Mouse (Mus musculus) stomach, postnatal 0 days (tissue): ENCODE results near the gene Rnf111. TPM values are rescaled to one million over a fixed set of nuclear protein-coding genes. Genes with fewer than 3 reads are reported as not detected.

Source experiments
- ATAC-seq: fragments of 200-750 bp; cut with Nextera tagmentation; 2 replicates; pipeline ENCODE4 v1.8.0; 2017; ENCODE audit not compliant: low FRiP score, low TSS enrichment
- DNase-seq: peaks from one replicate; pipeline ENCODE4 v3.0.0-alpha.2; 2016; ENCODE audit warnings: low spot score
- H3K27ac ChIP-seq: fragments of 300-500 bp; sonication (generic); replicated peaks from 2 replicates; pipeline ENCODE4 v1.5.1; 2014; ENCODE audit warnings: mild to moderate bottlenecking, control low read depth
- H3K27me3 ChIP-seq: fragments of 300-500 bp; sonication (generic); 2 replicates; pipeline ENCODE4 v1.6.1; 2014; ENCODE audit warnings: low read length; ENCODE audit not compliant: control insufficient read depth, insufficient read depth
- H3K36me3 ChIP-seq: fragments of 300-500 bp; sonication (generic); 2 replicates; pipeline ENCODE4 v1.6.1; 2014; ENCODE audit warnings: low read length, mixed read lengths; ENCODE audit not compliant: control insufficient read depth, insufficient read depth
- H3K4me1 ChIP-seq: fragments of 300-500 bp; sonication (generic); replicated peaks from 2 replicates; pipeline ENCODE4 v1.6.1; 2014; ENCODE audit warnings: antibody characterized with exemption; ENCODE audit not compliant: control insufficient read depth, insufficient read depth
- H3K4me2 ChIP-seq: fragments of 300-500 bp; sonication (generic); replicated peaks from 2 replicates; pipeline ENCODE4 v1.6.1; 2014; ENCODE audit warnings: low read depth, mild to moderate bottlenecking, control low read depth, moderate library complexity
- H3K4me3 ChIP-seq: fragments of 300-500 bp; sonication (generic); 2 replicates; pipeline ENCODE4 v1.5.1; 2014; ENCODE audit warnings: low read depth, low read length, control low read depth
- H3K9ac ChIP-seq: fragments of 300-500 bp; sonication (generic); 2 replicates; pipeline ENCODE4 v1.6.1; 2014; ENCODE audit warnings: mild to moderate bottlenecking, low read length, control low read depth, mixed read lengths
- H3K9me3 ChIP-seq: fragments of 300-500 bp; sonication (generic); 2 replicates; pipeline ENCODE4 v1.6.1; 2016; ENCODE audit warnings: low read length; ENCODE audit not compliant: control insufficient read depth
- CTCF ChIP-seq: IDR thresholded peaks from 2 replicates; pipeline ENCODE4 v1.5.1; 2016; ENCODE audit warnings: antibody characterized with exemption, low read depth, mild to moderate bottlenecking, moderate library complexity
- EP300 ChIP-seq: optimal IDR thresholded peaks from 2 replicates; pipeline ENCODE3; 2016; ENCODE audit warnings: antibody characterized with exemption
- WGBS: fragments of 180-500 bp; shearing (Covaris S2); extraction: QIAGEN DNeasy Blood & Tissue Kit; methylation state at CpG from one replicate; pipeline ENCODE4 v1.1.7; 2014; 5-methylcytosine and 5-hydroxymethylcytosine counted together
- polyA plus RNA-seq: library from polyadenylated mRNA; unstranded; fragments of >200 nt; fragmentation: Nextera tagmentation; extraction: Ambion mirVana; gene quantifications from 2 replicates; pipeline ENCODE4 v1.2.1, GENCODE M21; 2015

The Rnf111 gene
- polyA plus RNA-seq, 1 experiment from 2014 or later: 11.2 TPM

GRCm38 (mm10) chr9:70506787-70507186, 3.3 kb upstream of the Rnf111 start:
- 67% methylated on average over 8 of the region's 8 CpGs for WGBS
- Histone ChIP-seq H3K36me3 (no peaks in the 10 kb centered on the region), H3K4me1 (no peaks in the 10 kb centered on the region), H3K9ac (no peak overlapping the region), H3K27ac (no peak overlapping the region), H3K4me3 (no peak overlapping the region), H3K27me3 (no peaks in the 10 kb centered on the region), H3K9me3 (no peaks in the 10 kb centered on the region), H3K4me2 (no peak overlapping the region)
- DNase-seq (no peak), ATAC-seq (no peak)
- no peak for TF ChIP-seq EP300
- no peak for TF ChIP-seq CTCF

DNA sequence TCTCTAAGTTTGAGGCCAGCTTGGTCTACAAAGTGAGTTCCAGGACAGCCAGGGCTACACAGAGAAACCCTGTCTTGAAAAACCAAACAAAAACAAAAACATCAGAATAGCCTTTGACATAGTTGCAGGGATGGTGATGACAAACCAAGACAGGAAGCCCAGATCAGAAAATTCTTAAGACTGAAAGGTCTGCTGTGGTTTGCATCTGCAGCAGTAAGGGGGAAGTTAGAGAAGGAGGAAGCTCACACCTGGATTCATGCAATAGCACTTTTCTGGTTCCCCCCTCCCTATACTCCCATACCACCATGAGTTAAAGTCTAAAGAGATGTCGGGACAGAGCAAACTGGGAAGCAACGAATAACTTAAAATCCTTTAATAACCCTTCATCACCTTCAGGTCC, 2.7 kb upstream of the Rnf111 start:
- Histone ChIP-seq H3K27me3 (no peaks in the 10 kb centered on the region), H3K36me3 (no peaks in the 10 kb centered on the region), H3K9me3 (no peaks in the 10 kb centered on the region), H3K4me2 (no peak overlapping the region), H3K9ac (no peak overlapping the region), H3K27ac (no peak overlapping the region), H3K4me1 (no peaks in the 10 kb centered on the region), H3K4me3 (no peak overlapping the region)
- DNase-seq: no peak
- WGBS: 57% methylated on average over 2 of the region's 2 CpGs
- no peak for TF ChIP-seq EP300
- TF ChIP-seq CTCF: no peak
- no peak for ATAC-seq

DNA sequence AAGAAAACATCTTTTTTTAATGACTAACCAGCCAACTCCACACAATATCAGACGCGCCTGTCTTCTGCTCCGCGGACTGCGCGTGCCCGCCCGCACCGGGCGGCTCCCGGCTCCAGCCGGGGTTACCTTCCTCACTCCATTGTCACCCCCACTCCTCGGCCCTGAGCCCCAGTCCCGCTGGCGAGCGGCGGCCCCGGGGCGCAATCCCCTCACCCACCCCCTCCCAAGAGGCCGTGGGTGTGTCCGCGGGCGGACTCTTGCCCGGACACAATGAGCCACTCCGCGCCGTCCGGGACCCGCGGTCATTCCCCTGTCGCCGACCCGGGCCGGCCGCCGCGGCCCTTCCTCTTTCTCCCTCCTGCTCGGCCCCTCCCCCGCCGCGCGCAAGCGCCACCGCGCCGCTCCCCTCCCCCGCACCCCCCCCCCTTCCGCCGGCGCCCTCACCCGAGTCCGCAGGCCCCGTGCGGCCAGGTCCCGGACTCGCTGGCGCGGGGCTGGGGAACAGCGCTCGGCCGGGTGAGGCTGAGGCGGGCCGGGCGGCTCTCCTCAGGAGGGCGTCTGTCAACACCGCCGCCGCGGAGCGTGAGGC, 416 bp downstream of the Rnf111 start:
- H3K36me3 ChIP-seq: no peaks in the 10 kb centered on the region
- H3K4me1 ChIP-seq: no peaks in the 10 kb centered on the region
- WGBS: under 1% methylated on average over 40 of the region's 70 CpGs

DNA sequence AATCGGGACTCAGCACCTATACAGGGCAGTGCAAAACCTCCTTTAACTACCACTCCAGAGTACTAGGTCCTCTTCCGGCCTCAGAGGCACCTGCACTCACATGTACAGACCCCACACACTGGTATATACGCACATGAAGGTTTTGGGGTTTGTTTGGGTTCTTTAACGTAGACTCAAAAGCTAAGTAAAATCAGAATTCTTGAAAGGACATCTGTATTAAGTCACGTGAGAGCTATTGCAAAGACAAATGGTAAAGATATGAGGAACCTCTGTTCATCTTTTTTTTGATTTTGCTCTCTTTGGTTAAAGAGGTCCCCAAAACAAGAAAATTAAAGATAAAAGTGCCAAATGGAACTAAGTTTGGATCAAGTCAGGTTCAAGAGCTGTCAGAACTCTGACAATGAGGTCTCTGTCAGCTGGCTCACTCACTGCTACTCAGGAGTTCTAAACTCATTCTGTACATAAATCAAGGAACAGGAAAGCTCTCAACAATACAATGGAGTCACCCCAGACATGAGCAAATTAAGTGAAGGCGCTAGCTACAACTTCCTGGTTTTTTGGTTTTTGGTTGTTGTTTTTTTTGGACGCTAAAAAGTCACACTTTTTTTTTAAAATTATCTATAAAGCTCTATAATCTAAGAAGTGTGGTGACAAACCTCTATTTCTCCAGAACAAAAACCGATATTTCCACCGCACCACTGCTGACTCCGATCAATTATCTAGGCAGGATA, 1.1 kb downstream of the Rnf111 start:
- Histone ChIP-seq H3K27me3 (no peaks in the 10 kb centered on the region), H3K4me2 (peak overlapping the region; percentile 56), H3K9ac (peak overlapping the region; percentile 91), H3K9me3 (no peaks in the 10 kb centered on the region), H3K27ac (peak overlapping the region; percentile 98), H3K4me1 (no peaks in the 10 kb centered on the region), H3K36me3 (no peaks in the 10 kb centered on the region), H3K4me3 (peak overlapping the region; percentile 92)
- 26% methylated on average over 10 of the region's 10 CpGs for WGBS
- no peak for TF ChIP-seq EP300
- TF ChIP-seq CTCF: no peak
- no peak for DNase-seq
- no peak for ATAC-seq

More for the DNA sequence above, 416 bp downstream of the Rnf111 start:
- TF ChIP-seq CTCF: no peak
- no peak for TF ChIP-seq EP300
- Histone ChIP-seq H3K4me2 (peak overlapping the region; percentile 56), H3K27me3 (no peaks in the 10 kb centered on the region), H3K27ac (peak overlapping the region; percentile 98), H3K9me3 (no peaks in the 10 kb centered on the region), H3K4me3 (peak overlapping the region; percentile 92), H3K9ac (peak overlapping the region; percentile 91)
- DNase-seq: peak; percentile 78
- ATAC-seq: peak; percentile 90

DNA sequence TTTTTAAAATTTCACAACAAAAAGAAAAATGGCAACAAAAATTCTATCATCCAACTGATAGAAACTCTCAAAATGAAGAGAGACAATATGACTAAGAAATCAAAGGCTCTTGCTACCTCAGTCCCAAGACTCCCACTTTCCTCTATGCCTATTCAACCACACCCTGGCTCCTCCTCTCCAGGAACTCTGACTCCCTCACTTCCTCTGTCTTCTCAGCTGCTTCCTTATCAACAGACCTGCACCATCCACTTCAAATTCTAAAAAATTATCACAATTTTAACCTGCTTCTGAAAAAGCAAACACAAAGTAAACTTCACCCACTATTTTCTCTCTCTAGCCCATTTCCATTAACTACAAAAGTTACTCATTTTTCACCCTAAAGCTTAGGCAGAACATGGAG, 6.5 kb downstream of the Rnf111 start:
- DNase-seq (no peak), ATAC-seq (no peak)
- no peaks in the 10 kb centered on the region for H3K36me3 ChIP-seq
- no peak overlapping the region for H3K9ac ChIP-seq
- TF ChIP-seq EP300: no peak
- TF ChIP-seq CTCF: no peak
- no peaks in the 10 kb centered on the region for H3K9me3 ChIP-seq
- H3K27me3 ChIP-seq: no peaks in the 10 kb centered on the region
- H3K4me1 ChIP-seq: no peaks in the 10 kb centered on the region
- no peak overlapping the region for H3K27ac ChIP-seq
- no peak overlapping the region for H3K4me3 ChIP-seq
- H3K4me2 ChIP-seq: no peak overlapping the region

DNA sequence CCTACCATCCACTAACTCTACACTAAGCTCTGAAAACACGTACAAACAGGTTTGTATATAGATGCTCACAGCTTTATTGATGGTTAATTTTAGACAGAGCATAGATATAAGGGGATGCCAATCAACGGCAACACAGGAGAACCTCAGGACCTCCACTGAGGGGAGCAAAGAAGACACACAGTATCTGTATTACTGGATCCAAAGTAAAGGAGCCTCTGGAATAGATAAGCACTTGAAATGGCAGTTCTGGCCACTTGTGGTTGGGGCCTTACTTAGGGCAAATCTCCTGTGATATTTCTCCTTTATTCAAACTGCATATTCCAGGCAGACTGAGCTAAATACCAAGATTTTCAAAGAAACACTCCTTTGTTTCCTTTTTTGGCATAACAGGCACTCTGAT, 10.5 kb downstream of the Rnf111 start:
- Histone ChIP-seq H3K9me3 (no peaks in the 10 kb centered on the region), H3K9ac (no peak overlapping the region), H3K36me3 (no peaks in the 10 kb centered on the region), H3K4me1 (no peaks in the 10 kb centered on the region), H3K27me3 (no peaks in the 10 kb centered on the region), H3K27ac (no peak overlapping the region), H3K4me3 (no peak overlapping the region), H3K4me2 (no peak overlapping the region)
- no peak for TF ChIP-seq EP300
- no peak for TF ChIP-seq CTCF
- no peak for DNase-seq
- WGBS: 84% methylated on average over 2 of the region's 2 CpGs
- ATAC-seq: no peak
